Mouse (Mus musculus) limb, embryonic 15.5 days (tissue): ENCODE measurements around the gene Tex37. TPM values are rescaled to one million over a fixed set of nuclear protein-coding genes. Genes with fewer than 3 reads are reported as not detected.

Experiments
- ATAC-seq: fragments of 200-750 bp; cut with Nextera tagmentation; 2 replicates; pipeline ENCODE4 v1.8.0; 2017; ENCODE audit warnings: low read depth, moderate TSS enrichment; ENCODE audit not compliant: insufficient number of reproducible peaks, low FRiP score, low TSS enrichment
- H3K27ac ChIP-seq: fragments of 300-500 bp; sonication (generic); 2 replicates; pipeline ENCODE4 v1.5.1; 2015; ENCODE audit warnings: moderate library complexity, mild to moderate bottlenecking, inconsistent platforms
- H3K27me3 ChIP-seq: fragments of 300-500 bp; sonication (generic); 2 replicates; pipeline ENCODE4 v1.6.1; 2015; ENCODE audit warnings: inconsistent platforms
- H3K36me3 ChIP-seq: fragments of 300-500 bp; sonication (generic); 2 replicates; pipeline ENCODE4 v1.6.1; 2015; ENCODE audit warnings: inconsistent platforms
- H3K4me1 ChIP-seq: fragments of 300-500 bp; sonication (generic); 2 replicates; pipeline ENCODE4 v1.6.1; 2015; ENCODE audit warnings: inconsistent platforms
- H3K4me2 ChIP-seq: fragments of 300-500 bp; sonication (generic); 2 replicates; pipeline ENCODE4 v1.6.1; 2015; ENCODE audit warnings: mild to moderate bottlenecking, inconsistent platforms
- H3K4me3 ChIP-seq: fragments of 300-500 bp; sonication (generic); 2 replicates; pipeline ENCODE4 v1.5.1; 2015; ENCODE audit warnings: mild to moderate bottlenecking, inconsistent platforms
- H3K9ac ChIP-seq: fragments of 300-500 bp; sonication (generic); 2 replicates; pipeline ENCODE4 v1.6.1; 2015; ENCODE audit warnings: inconsistent platforms
- H3K9me3 ChIP-seq: fragments of 300-500 bp; sonication (generic); 2 replicates; pipeline ENCODE4 v1.6.1; 2016; ENCODE audit warnings: inconsistent platforms
- WGBS: fragments of 180-500 bp; shearing (Covaris S2); methylation state at CpG from one replicate; pipeline ENCODE4 v1.1.7; 2015; 5-methylcytosine and 5-hydroxymethylcytosine counted together
- polyA plus RNA-seq: library from polyadenylated mRNA; unstranded; fragments of >200 nt; fragmentation: Nextera tagmentation; extraction: Ambion mirVana; gene quantifications from 2 replicates; pipeline ENCODE4 v1.2.1, GENCODE M21; 2015

Gene Tex37
- polyA plus RNA-seq = not detected in 2 replicates

DNA sequence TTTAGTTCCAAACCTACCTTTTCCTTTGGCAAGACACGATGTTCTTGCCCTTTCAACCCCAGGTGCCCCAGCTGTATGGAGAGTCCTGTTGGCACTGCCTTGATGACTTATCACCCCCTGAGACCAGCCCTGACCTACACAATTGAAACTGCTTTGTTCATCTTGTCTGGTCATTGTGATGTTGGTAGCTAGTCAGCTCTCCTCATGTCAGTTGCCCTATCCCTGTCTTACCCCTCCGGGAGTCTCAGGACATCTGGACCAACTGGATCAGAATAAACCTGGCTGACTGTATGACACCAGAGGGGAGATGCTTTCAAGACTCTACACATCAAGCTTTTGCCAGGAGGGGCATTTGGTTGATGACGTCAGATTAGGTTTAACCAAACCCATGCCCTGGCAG lies at the start of gene Tex37:
Gene Tex37, minus strand, starts transcription at position 101 of the 400 bp plus-strand sequence.
- Histone ChIP-seq H3K9ac (no peak within 1 kb of the TSS), H3K4me2 (no peak within 1 kb of the TSS), H3K27me3 (no peaks in the 10 kb centered on the region), H3K36me3 (no peaks in the 10 kb centered on the region), H3K4me3 (no peak within 1 kb of the TSS), H3K9me3 (no peaks in the 10 kb centered on the region), H3K27ac (no peak within 1 kb of the TSS), H3K4me1 (peaks cover 7% of the 10 kb centered on the region)
- 82% methylated on average over 3 of the region's 3 CpGs for WGBS
- ATAC-seq = no peak

DNA sequence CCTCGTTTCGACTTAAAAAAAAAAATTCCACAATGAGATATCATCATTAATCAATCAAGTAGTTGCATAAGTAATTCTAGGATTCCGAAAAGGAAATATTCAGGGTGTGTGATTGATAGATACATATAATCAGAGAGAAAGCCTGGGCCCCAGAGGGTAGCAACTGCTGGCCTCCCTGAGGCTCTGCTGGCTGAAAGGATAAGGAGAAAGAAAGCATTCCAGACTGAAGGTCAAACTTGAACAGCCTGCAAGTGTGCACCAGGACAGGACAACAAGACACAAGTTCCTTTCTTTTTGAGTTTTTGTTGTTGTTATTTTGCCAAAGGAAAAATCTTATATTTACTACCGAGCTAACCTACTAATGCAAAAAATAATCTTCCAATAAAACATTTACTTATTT lies 49.6 kb upstream of the Tex37 start:
- Histone ChIP-seq H3K9ac (no peak overlapping the region), H3K9me3 (no peaks in the 10 kb centered on the region), H3K27me3 (peaks cover 20% of the 10 kb centered on the region), H3K4me1 (peaks cover 10% of the 10 kb centered on the region), H3K36me3 (no peaks in the 10 kb centered on the region), H3K4me2 (no peak overlapping the region), H3K4me3 (no peak overlapping the region), H3K27ac (no peak overlapping the region)
- 55% methylated on average over 4 of the region's 4 CpGs for WGBS
- ATAC-seq = no peak

DNA sequence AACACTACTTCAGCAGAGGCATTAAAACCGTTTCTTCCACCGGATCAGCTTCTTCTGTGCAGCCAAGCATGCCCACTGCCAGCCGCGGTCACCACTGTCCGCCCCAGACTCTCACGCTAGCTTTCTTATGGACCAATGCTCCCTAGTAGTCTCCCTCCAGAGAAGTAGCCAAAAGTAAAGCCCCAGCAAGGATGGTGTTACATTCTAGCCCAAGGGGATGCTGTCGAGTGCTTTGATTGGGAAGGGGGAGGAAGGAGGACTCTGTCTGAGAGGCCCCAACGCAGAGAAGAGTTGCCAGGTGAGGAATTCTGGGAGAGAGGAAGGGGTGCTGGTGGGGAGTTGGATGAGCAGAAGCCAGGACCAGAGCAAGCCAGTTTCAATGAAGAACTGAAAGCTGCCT lies 48.7 kb upstream of the Tex37 start:
- Histone ChIP-seq H3K9ac (no peak overlapping the region), H3K36me3 (no peaks in the 10 kb centered on the region), H3K4me2 (peak overlapping the region; percentile 43), H3K27me3 (peaks cover 26% of the 10 kb centered on the region), H3K4me1 (peaks cover 10% of the 10 kb centered on the region), H3K27ac (no peak overlapping the region), H3K9me3 (no peaks in the 10 kb centered on the region), H3K4me3 (peak overlapping the region; percentile 19)
- 2% methylated on average over 8 of the region's 8 CpGs for WGBS
- no peak for ATAC-seq

DNA sequence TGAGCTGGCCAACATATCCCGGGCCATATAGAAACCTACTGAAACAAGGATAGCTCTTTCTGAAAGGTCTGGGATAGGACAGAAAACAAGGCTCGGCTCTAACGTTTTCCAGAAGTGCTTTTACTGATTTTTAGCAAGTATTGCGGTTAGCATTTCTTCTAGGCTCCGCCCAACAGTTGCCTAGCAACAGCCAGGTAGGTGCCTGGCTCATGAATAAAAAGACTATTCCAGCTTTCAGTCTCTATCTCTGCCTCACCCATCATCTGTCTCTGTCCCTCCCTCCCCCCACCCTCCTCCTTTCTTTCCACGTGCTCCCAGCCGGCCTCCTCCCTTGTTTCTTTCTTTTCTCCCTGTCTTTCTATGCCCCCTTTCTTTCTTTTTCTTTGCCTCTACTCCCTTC lies 47.0 kb upstream of the Tex37 start:
- ATAC-seq = no peak
- Histone ChIP-seq H3K4me3 (no peak overlapping the region), H3K27me3 (peaks cover 32% of the 10 kb centered on the region), H3K9me3 (no peaks in the 10 kb centered on the region), H3K4me1 (peaks cover 10% of the 10 kb centered on the region), H3K27ac (no peak overlapping the region), H3K36me3 (no peaks in the 10 kb centered on the region), H3K9ac (no peak overlapping the region), H3K4me2 (no peak overlapping the region)
- WGBS = 28% methylated on average over 7 of the region's 7 CpGs

DNA sequence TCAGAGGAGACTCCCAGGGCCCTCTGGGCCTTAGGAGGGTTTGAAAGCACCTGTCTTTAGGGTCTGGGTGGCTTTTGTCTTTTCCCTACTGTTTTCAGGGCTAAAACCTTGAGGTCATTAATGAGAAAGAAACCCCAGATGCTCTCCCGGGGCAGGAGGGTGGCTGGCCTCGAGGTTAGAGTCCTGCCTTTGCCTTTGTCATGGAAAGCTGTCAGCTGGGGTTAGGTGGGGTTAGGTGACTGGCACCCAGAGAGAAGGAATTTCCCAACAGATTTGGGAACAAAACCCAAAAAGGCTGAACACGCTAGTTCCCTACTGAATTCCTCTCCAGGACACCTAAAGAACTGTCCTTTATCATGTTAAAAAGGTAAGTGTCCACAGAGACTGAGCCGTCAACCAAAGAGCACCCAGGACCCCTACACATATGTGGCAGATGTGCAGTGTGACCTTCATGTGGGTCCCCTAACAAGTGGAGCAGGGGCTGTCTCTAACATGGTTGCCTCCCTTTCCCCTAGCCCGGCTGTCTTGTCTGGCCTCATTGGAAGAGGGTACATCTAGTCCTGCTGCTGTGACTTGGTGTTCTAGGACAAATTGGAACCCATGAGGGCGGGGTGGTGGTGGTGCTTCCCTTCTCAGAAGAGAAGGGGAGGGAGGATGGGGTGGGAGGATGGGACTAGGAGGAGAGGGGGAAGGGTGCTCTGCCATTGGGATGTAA lies 45.5 kb upstream of the Tex37 start:
- Histone ChIP-seq H3K9me3 (no peaks in the 10 kb centered on the region), H3K4me1 (peaks cover 10% of the 10 kb centered on the region), H3K4me3 (no peak overlapping the region), H3K27ac (no peak overlapping the region), H3K36me3 (no peaks in the 10 kb centered on the region), H3K9ac (no peak overlapping the region), H3K27me3 (peaks cover 45% of the 10 kb centered on the region), H3K4me2 (no peak overlapping the region)
- ATAC-seq = no peak
- 38% methylated on average over 6 of the region's 6 CpGs for WGBS

DNA sequence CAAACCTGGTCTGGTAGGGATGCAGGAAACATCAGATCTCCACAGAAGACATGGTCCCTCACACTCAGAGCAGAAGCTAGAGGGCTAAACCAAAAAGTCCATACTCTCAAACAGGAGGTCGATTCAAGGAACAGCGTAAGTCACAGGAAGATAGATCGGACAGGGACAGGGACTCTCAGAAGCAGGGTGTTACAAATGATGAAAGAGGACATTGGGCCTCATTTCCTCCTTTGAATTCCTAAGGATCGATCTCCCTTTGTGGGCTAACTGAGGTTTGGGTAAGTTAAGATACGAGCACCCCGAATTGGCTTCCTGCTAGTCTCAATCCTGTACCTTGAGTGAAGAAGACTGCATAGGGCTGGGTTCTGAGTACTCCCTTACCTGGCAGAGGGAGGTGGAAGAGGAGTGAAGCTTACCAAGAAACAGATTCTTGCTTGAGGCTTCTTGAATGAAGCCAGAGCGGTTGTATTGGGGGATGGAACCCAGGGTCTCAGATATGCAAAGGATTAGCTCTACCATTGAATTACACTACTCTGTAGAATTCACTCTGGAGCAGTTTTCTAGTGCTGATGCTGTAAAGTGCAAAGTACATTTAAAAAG lies 38.7 kb upstream of the Tex37 start:
- peak overlapping the region; percentile 91 for H3K4me2 ChIP-seq
- no peak overlapping the region for H3K9ac ChIP-seq
- H3K27ac ChIP-seq = no peak overlapping the region
- 15% methylated on average over 7 of the region's 7 CpGs for WGBS
- ATAC-seq = no peak
- H3K9me3 ChIP-seq = no peaks in the 10 kb centered on the region
- H3K36me3 ChIP-seq = no peaks in the 10 kb centered on the region
- peaks cover 76% of the 10 kb centered on the region for H3K27me3 ChIP-seq
- H3K4me1 ChIP-seq = peaks cover 13% of the 10 kb centered on the region
- H3K4me3 ChIP-seq = peak overlapping the region; percentile 46

DNA sequence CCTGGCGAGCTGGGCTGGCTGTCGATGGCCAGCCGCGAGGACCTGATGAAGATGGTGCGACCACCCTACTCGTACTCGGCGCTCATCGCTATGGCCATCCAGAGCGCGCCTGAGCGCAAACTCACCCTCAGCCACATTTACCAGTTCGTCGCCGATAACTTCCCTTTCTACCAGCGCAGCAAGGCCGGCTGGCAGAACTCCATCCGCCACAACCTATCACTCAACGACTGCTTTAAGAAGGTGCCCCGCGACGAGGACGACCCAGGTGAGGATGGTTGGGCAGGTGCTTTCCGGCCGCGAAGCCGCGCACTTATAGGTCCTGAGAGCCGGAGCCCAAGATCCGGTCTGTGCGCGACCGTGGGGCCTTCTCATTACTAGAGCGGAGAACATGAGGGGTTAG lies 38.2 kb upstream of the Tex37 start:
- WGBS = 1% methylated on average over 34 of the region's 34 CpGs

DNA sequence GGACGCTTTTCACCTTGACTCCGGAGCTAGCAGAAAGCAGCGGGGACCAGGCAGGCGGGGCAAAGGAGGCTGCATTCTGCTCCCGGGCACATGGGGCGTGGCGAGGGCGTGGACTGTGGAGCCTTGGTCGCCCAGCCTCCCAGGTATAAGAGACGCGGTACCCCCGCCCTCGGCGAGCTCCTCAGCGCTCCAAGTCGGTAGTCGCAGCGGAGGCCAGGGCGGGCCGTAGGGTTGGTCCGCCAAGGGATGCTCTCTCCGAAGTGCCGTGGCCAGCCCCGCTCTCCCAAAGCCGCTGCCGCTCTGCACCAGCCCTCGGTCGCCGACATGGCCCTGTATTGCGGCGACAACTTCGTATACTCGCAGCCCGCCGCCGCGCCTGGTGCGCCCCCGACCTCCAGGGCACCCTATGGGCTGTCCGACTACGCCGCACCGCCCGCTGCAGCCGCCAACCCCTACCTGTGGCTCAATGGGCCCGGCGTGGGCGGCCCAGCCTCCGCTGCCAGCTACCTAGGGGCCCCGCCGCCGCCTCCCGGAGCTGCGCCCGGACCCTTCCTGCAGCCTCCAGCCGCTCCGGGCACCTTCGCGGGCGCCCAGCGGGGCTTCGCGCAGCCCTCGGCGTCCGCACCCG lies 37.7 kb upstream of the Tex37 start, which contains the start of gene Foxi3:
Gene Foxi3, plus strand, starts transcription at position 247 of the 628 bp plus-strand sequence.
- under 1% methylated on average over 65 of the region's 67 CpGs for WGBS
- Histone ChIP-seq H3K9me3 (no peaks in the 10 kb centered on the region), H3K27ac (no peak within 1 kb of the TSS), H3K36me3 (no peaks in the 10 kb centered on the region), H3K4me2 (peak within 1 kb of the TSS; percentile 91), H3K4me3 (peak within 1 kb of the TSS; percentile 46), H3K4me1 (peaks cover 13% of the 10 kb centered on the region), H3K9ac (peak within 1 kb of the TSS; percentile 3; the same call in 1 of the 2 replicates), H3K27me3 (peaks cover 78% of the 10 kb centered on the region)
- no peak for ATAC-seq

More for the DNA sequence above, 38.2 kb upstream of the Tex37 start:
- H3K27me3 ChIP-seq = peaks cover 78% of the 10 kb centered on the region
- H3K9ac ChIP-seq = no peak overlapping the region
- H3K36me3 ChIP-seq = no peaks in the 10 kb centered on the region
- H3K4me2 ChIP-seq = peak overlapping the region; percentile 91
- no peaks in the 10 kb centered on the region for H3K9me3 ChIP-seq
- peak overlapping the region; percentile 46 for H3K4me3 ChIP-seq
- H3K27ac ChIP-seq = no peak overlapping the region
- peaks cover 13% of the 10 kb centered on the region for H3K4me1 ChIP-seq
- ATAC-seq = no peak

DNA sequence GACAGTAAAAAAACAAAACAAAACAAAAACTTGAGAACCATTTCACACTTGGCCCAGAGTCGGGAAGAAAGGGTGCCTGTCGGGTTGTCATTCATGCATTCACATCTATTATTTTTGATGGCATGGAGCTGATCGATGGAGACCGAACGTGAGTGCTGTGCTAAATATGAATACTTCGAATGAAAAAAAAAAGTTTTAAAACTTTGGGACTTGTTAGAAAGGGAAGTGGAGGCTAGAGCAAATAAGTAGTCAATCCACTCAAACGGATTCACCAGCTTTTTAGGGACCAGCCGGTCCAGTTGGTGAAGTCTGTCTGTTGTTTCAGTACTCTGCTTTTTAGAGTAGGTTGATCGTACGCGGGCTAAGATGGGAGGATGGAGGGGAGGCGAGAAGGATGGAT lies 37.1 kb upstream of the Tex37 start:
- under 1% methylated on average over 12 of the region's 12 CpGs for WGBS
- Histone ChIP-seq H3K27me3 (peaks cover 75% of the 10 kb centered on the region), H3K9me3 (no peaks in the 10 kb centered on the region), H3K36me3 (no peaks in the 10 kb centered on the region), H3K4me2 (peak overlapping the region; percentile 91), H3K4me1 (peaks cover 13% of the 10 kb centered on the region), H3K9ac (peak overlapping the region; percentile 3; the same call in 1 of the 2 replicates), H3K4me3 (peak overlapping the region; percentile 46), H3K27ac (no peak overlapping the region)
- ATAC-seq = no peak

DNA sequence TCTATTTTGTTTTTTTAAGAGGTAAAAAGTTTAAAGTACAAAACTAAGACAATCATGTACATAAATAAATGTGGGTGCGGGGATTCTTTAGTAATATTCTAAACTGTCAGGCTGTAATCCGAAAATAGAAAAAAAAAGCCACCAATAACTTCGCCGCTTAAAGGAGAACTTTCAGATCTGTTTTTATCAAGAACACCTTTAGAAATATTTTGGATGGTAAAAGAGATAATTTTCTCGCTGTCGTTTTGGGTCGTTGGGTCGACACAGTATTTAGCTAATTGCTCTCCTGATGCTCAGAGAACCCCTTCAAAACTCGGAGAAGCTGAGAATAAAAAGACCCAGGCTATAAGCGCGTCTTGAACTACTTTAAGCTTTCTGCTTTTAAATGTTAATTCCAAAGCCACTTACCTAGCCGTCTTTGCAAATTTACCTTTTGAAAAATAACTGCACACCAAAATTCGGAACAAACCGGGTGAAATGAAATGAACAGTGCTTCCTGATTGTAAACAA lies 36.6 kb upstream of the Tex37 start:
- Histone ChIP-seq H3K9ac (no peak overlapping the region), H3K4me2 (no peak overlapping the region), H3K4me3 (no peak overlapping the region), H3K4me1 (peaks cover 13% of the 10 kb centered on the region), H3K9me3 (no peaks in the 10 kb centered on the region), H3K27me3 (peaks cover 74% of the 10 kb centered on the region), H3K36me3 (no peaks in the 10 kb centered on the region), H3K27ac (no peak overlapping the region)
- WGBS = 4% methylated on average over 14 of the region's 14 CpGs
- no peak for ATAC-seq

DNA sequence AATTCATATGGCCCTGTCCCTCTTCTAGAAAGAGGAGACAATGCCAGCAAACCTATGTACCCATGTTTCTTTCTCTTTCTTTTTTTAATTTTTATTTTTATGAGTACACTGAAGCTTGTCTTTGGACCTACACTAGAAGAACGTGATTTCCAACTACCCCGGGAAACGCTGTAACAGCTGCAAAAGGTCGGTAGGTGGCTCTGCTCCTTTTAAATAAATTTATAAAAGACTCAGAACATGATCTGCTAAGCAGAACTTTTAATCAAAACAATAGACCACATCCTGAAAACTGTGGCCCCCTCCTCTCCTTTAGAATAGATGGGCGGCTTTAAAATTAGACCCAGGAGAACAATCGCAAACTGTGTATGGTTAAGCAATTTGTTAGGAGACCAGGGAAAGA lies 35.3 kb upstream of the Tex37 start:
- H3K4me1 ChIP-seq = peaks cover 13% of the 10 kb centered on the region
- no peak overlapping the region for H3K27ac ChIP-seq
- H3K36me3 ChIP-seq = no peaks in the 10 kb centered on the region
- no peak overlapping the region for H3K4me3 ChIP-seq
- WGBS = 7% methylated on average over 6 of the region's 6 CpGs
- H3K4me2 ChIP-seq = no peak overlapping the region
- no peak overlapping the region for H3K9ac ChIP-seq
- ATAC-seq = no peak
- H3K27me3 ChIP-seq = peaks cover 63% of the 10 kb centered on the region
- no peaks in the 10 kb centered on the region for H3K9me3 ChIP-seq

DNA sequence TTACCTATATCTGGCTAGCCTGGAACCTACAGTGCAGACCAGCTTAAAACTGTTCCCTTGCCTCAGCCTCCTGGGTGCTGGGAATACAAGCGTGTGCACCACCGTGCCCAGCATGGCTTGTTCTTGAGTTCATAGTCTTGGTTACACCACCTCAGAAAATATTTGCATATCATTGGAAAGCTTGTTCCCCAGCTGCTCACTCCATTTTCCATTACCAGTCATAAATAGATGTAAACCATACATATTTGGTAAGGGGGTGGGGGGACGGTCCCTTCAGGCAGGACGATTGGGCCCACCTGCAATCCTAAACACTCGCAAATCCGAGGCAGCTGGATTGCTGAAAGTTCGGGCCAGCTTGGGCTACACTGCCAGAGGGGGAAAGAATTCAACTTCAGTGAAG lies 34.5 kb upstream of the Tex37 start:
- 62% methylated on average over 7 of the region's 7 CpGs for WGBS
- no peaks in the 10 kb centered on the region for H3K9me3 ChIP-seq

More for the DNA sequence above, 34.5 kb upstream of the Tex37 start:
- Histone ChIP-seq H3K4me2 (no peak overlapping the region), H3K4me1 (peaks cover 13% of the 10 kb centered on the region), H3K4me3 (no peak overlapping the region), H3K36me3 (no peaks in the 10 kb centered on the region), H3K9ac (no peak overlapping the region), H3K27ac (no peak overlapping the region), H3K27me3 (peaks cover 56% of the 10 kb centered on the region)
- no peak for ATAC-seq
